Mouse (Mus musculus) inflammation-experienced regulatory T-cells (primary cell): ENCODE measurements around the gene Sae1. TPM values are rescaled to one million over a fixed set of nuclear protein-coding genes. Genes with fewer than 3 reads are reported as not detected.

Experiments used
- polyA plus RNA-seq, 2 experiments: library from polyadenylated mRNA; unstranded; fragments of 100-300 nt; shearing (Covaris generic); gene quantifications; one replicate each; pipeline ENCODE4 v1.2.1; 2017

The Sae1 gene
- polyA plus RNA-seq: 100 to 1,000 TPM; 120 to 131 TPM

GRCm38 (mm10) chr7:16387160-16388041 lies at the start of gene Sae1:
Gene Sae1 (minus strand): TSS chr7:16387806.

GRCm38 (mm10) chr7:16400689-16401611 lies 13.3 kb upstream of the Sae1 start, which contains the start of gene Zc3h4:
Gene Zc3h4 (plus strand): TSS chr7:16400910.

DNA sequence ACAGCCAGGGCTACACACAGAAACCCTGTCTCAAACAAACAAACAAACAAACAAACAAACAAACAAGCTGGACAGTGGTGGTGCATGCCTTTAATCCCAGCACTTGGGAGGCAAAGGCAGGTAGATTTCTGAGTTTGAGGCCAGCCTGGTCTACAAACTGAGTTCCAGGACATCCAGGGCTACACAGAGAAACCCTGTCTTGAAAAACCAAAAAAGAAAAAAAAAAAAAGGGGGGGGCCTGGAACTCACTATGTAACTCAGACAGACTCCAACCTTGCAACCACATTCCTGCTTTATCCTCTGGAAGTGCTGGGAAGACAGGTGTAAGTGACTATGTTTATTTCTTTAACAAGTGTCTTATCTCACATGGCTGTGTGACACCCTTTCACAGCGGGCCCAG lies 79.5 kb downstream of the Sae1 start, which contains the start of gene Bbc3:
Gene Bbc3 (plus strand): TSS at position 301 of the 400 bp plus-strand sequence.

DNA sequence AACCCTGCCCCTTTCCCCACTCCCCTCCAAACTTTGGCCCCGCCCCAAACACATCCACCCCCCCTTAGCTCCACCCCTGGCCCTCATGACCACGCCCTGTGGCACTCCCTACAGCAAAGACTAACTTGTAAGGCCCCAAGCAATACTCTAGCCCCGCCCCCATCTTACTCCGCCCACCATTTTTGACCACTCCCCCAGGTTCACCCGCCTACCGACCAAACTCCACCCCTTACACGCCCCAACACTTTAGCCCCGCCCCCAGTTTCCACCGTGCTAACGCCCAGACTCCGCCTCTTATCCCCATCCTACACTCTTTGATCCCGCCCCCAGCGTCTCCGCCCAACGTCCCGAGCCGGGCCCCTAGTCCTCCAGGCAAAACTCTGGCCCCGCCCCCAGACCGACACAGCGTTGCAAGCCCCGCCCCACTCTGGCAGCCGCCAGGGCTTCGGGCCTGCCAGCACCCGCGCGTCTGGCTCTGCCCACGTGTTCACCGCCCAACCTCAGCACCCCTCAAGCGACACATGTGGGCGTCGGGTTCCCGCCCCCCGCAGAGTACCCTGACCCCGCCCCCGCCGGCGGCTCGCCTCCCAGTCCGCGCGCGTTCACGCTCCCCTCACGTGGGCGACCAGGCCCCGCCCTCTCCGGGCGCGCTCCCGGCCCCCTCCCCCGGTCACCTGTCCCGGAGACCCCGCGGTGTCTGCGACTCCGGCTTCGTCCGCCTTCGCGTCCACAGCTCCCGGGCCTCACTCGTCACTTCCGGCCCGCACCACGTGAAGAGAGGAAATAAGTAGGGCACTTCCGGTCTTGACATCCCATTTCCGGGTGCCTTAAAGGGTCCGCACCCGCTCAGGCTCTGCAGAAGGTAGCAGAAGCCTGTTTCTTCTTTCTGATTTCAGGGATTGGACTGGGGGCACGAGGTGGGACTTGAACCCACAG lies 101.3 kb downstream of the Sae1 start, which contains the start of gene Ccdc9:
Gene Ccdc9 (minus strand): TSS at position 770 of the 936 bp plus-strand sequence.

GRCm38 (mm10) chr7:16273081-16273765 lies 114.4 kb downstream of the Sae1 start, which contains the start of gene Inafm1:
Gene Inafm1 (minus strand): TSS chr7:16273617.

Other genes starting within 250 kb of the Sae1 start
- gene Meis3, start 212.7 kb downstream of the Sae1 start, polyA plus RNA-seq: 10 to 100 TPM; 80.6 to 82.7 TPM
- 10 to 100 TPM; 31.8 to 34.5 TPM for gene Dhx34, start 165.8 kb downstream of the Sae1 start, polyA plus RNA-seq
- gene C5ar2, start 143.7 kb downstream of the Sae1 start, polyA plus RNA-seq: under 1 TPM; 0.06 to 0.49 TPM
- not detected for gene C5ar1, start 128.3 kb downstream of the Sae1 start, polyA plus RNA-seq
- 1 to 10 TPM; 4.9 to 6.0 TPM for gene Inafm1, start 114.2 kb downstream of the Sae1 start, polyA plus RNA-seq
- 10 to 100 TPM; 57.1 to 66.6 TPM for gene Ccdc9, start 101.0 kb downstream of the Sae1 start, polyA plus RNA-seq
- 10 to 100 TPM; 29.1 to 34.7 TPM for gene Bbc3, start 79.4 kb downstream of the Sae1 start, polyA plus RNA-seq
- 10 to 100 TPM; 23.2 to 34.3 TPM for gene Zc3h4, start 13.1 kb upstream of the Sae1 start, polyA plus RNA-seq
- gene Tmem160, start 65.0 kb upstream of the Sae1 start, polyA plus RNA-seq: 100 to 1,000 TPM; 110 to 116 TPM
- gene Npas1, start 89.9 kb upstream of the Sae1 start, polyA plus RNA-seq: 1 to 10 TPM in 1 of 2 experiments, under 1 TPM in 1; 0.43 to 2.5 TPM
- 1 to 10 TPM; 4.6 to 5.1 TPM for gene Arhgap35, start 227.2 kb upstream of the Sae1 start, polyA plus RNA-seq